Mouse (Mus musculus): ENCODE data around the gene Sema6c. TPM values are rescaled to one million over a fixed set of nuclear protein-coding genes. Genes with fewer than 3 reads are reported as not detected.
"Not testable (repeated sequence)": the region's sequence is repeated elsewhere in the genome, so short reads cannot be mapped to it uniquely, and the experiment has no call there.

Sema6c gene
- polyA plus RNA-seq, 1 experiment from 2014 or later, result 33.0 TPM

DNA sequence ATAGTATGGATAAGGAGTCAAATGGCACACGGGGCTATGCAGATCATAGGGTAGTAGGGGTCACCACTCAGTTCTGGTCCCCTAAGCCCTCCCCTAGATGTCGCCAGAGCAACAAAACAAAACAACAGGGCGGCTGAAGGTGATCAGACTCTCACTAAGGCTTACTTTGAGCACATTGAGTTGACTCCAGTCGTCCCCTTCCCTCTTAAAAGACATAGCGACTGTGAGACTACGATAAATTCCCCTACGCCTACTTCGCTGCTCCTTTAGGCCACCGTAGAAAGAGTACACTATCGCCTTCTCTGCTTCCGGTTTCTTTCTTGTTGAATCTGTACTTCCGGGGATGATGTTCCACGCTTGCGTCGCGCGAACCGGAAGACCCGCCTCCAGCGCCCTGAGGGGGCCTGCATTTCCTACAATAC lies 26.6 kb upstream of the Sema6c start, which contains the start of the genes Scnm1 and Lysmd1:
Scnm1 (minus strand) TSS at position 332 of the 422 bp plus-strand sequence.
Lysmd1 (plus strand) TSS at position 409 of the 422 bp plus-strand sequence.
- H3K27me3 ChIP-seq, result no peaks in the 10 kb centered on the region
- H3K36me3 ChIP-seq, result peaks cover 17% of the 10 kb centered on the region
- peak within 1 kb of the TSS; percentile 87 for H3K4me2 ChIP-seq
- no peaks in the 10 kb centered on the region for H3K9me3 ChIP-seq
- 0% methylated on average over 20 of the region's 20 CpGs for WGBS
- H3K4me3 ChIP-seq, result peak within 1 kb of the TSS; percentile 54
- peaks cover 23% of the 10 kb centered on the region for H3K4me1 ChIP-seq (replicated peaks)
- peak within 1 kb of the TSS; percentile 81 for H3K27ac ChIP-seq (replicated peaks)
- ATAC-seq (ENCODE audit: low FRiP score, low read depth), result peak; percentile 96
- H3K9ac ChIP-seq, result peak within 1 kb of the TSS; percentile 68

DNA sequence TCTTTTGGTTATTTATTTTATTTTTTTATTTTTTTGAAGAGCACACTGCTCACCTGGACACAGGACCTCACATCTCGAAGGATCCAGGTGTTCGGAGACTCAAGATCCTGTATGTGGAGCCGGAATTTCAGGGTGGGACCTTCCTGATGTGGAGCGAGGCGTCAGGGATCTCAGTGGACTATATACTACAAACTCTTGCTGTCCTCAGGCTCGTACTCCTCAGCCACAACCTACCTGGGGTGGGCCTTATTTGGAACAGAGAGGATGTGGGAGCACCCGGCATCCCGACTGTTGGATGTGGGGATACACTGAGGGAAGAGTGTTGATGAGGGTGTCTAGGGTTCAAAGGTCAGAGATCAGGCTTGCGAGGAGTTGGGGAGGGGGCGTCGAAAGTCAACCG lies 26.1 kb upstream of the Sema6c start:
- no CpG with 5 or more reads among the region's 12 CpGs for WGBS
- H3K9ac ChIP-seq; H3K9me3 ChIP-seq; H3K27ac ChIP-seq (replicated peaks); H3K4me2 ChIP-seq; H3K27me3 ChIP-seq: not testable (repeated sequence)
- H3K36me3 ChIP-seq, result peaks cover 16% of the 10 kb centered on the region
- peak; percentile 49 for ATAC-seq (ENCODE audit: low FRiP score, low read depth)
- peak overlapping the region; percentile 54; the same call in 1 of the 2 replicates for H3K4me3 ChIP-seq
- peaks cover 23% of the 10 kb centered on the region for H3K4me1 ChIP-seq (replicated peaks)

DNA sequence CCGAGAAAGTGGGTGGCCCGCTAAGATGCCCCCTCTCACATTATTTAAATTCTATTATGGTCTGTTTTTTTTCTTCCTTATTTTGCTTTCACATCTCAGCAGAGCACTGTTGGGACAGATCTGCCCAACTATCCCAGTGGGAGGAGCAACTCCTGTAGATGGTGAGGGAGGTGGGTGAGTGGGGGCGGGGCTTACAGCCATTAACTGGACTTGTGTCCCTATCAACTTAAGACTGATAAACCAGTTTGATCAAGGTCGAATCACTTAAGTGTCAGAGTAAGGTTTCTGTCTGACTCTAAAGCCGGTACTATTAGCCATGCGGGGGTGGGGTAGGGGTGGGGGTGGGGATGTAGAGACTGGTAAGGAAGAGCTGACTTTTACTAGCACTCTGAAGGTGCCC lies 25.2 kb upstream of the Sema6c start:
- peaks cover 12% of the 10 kb centered on the region for H3K36me3 ChIP-seq
- H3K27ac ChIP-seq (replicated peaks), result no peak overlapping the region
- 37% methylated on average over 6 of the region's 6 CpGs for WGBS

DNA sequence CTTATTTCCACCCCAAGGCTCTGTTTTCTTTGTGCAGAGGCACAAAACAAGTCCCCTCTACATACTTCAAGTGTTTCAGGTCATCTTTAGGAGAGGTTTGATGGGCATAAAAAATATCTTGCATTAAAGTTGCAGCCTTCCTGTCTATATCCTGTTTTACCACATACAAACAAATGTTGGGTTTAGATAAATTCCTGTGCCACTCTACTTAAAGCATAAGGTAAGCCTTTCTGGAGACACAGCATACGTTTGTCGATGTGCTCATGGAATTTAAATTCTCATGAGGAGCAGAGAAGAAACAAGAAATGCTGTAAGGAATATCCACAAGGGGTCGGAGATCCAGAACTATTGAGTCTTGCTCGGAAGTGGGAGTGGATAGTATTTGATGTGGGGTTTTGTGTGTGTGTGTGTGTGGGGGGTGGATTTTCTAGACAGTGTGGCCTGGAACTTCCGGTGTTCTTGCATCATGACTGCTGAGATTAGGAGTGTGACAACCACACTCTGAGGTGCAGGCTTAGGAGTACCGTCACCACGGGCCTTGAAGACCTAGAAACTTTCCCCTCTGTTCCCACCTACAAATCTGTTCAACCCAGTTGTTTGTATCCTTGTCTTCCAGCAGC lies 24.7 kb upstream of the Sema6c start:
- Histone ChIP-seq H3K4me3 (peak overlapping the region; percentile 37), H3K9ac (peak overlapping the region; percentile 31; the same call in 1 of the 2 replicates), H3K4me1 (replicated peaks) (peaks cover 23% of the 10 kb centered on the region), H3K4me2 (peak overlapping the region; percentile 62), H3K9me3 (no peaks in the 10 kb centered on the region), H3K36me3 (peaks cover 15% of the 10 kb centered on the region), H3K27ac (replicated peaks) (no peak overlapping the region), H3K27me3 (no peaks in the 10 kb centered on the region)
- no peak for ATAC-seq (ENCODE audit: low FRiP score, low read depth)
- WGBS, result 91% methylated on average over 7 of the region's 7 CpGs

More for the DNA sequence above, 25.2 kb upstream of the Sema6c start:
- peaks cover 23% of the 10 kb centered on the region for H3K4me1 ChIP-seq (replicated peaks)
- ATAC-seq (ENCODE audit: low FRiP score, low read depth), result no peak
- H3K4me2 ChIP-seq, result peak overlapping the region; percentile 62
- H3K27me3 ChIP-seq, result no peaks in the 10 kb centered on the region
- peak overlapping the region; percentile 31; the same call in 1 of the 2 replicates for H3K9ac ChIP-seq
- no peaks in the 10 kb centered on the region for H3K9me3 ChIP-seq
- peak overlapping the region; percentile 37 for H3K4me3 ChIP-seq

DNA sequence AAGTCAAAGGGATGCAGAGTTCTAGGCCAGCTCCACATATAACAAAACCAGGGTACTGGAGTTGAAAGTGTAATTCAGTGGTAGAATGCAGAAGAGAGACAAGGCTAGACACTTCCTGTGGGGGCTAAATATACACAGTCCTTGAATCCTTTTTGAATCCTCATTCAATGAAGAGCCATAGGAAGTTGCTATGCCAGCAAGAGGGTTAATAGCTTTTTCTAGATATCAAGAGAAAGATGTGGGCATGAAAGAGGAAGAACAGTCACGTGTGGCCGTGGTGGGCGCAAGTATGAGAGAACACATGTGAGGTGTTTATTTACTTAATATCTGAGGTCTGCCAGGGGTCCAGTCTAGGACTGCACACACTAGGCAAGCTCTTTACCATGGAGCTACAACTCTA lies 23.9 kb upstream of the Sema6c start:
- H3K36me3 ChIP-seq, result peaks cover 12% of the 10 kb centered on the region; the same call in 1 of the 2 replicates
- H3K9ac ChIP-seq, result no peak overlapping the region
- H3K27me3 ChIP-seq, result no peaks in the 10 kb centered on the region
- ATAC-seq (ENCODE audit: low FRiP score, low read depth), result no peak
- WGBS, result 96% methylated on average over 3 of the region's 3 CpGs
- no peak overlapping the region for H3K27ac ChIP-seq (replicated peaks)
- H3K4me2 ChIP-seq, result no peak overlapping the region
- H3K9me3 ChIP-seq, result no peaks in the 10 kb centered on the region
- H3K4me1 ChIP-seq (replicated peaks), result peaks cover 23% of the 10 kb centered on the region
- H3K4me3 ChIP-seq, result no peak overlapping the region

DNA sequence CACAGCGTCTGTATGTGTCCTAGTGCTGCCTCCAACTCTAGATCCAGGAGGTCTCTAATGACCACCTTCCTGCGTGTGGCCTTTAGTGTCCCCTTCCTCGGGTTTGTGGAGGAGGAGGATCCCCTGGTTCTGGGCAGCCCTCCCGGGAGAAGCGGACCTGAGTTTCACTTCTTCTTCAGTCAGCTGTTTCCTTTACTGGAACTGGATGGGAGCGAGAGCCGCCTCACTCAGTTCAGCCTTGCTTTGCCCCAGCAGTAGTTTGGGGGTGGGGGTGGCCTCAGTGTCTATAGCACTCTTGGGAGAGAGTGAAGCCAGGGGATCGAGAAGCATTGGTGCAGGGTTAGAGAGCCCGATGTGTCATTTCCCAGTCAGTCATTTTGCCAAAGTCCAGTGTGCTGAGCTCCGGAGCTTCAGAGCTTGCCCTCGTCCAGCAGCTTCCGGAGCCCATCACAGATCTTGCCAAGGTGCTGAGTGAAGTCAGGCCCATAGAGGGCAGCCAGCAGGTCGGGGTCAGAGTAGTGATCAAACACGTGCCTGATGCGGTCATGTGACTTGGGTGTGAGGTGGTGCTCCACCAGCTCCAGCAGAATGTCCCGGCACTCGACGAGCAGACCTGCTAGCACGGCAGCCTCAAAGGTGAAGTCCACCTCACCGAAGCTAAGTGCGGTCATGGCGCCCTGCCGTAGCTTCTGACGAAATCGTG lies 20.5 kb upstream of the Sema6c start:
- ATAC-seq (ENCODE audit: low FRiP score, low read depth), result no peak
- H3K9ac ChIP-seq, result no peak overlapping the region
- no peak overlapping the region for H3K4me3 ChIP-seq
- no peaks in the 10 kb centered on the region for H3K9me3 ChIP-seq
- H3K4me2 ChIP-seq, result no peak overlapping the region
- WGBS, result 70% methylated on average over 25 of the region's 25 CpGs
- peaks cover 12% of the 10 kb centered on the region; the same call in 1 of the 2 replicates for H3K36me3 ChIP-seq
- H3K4me1 ChIP-seq (replicated peaks), result peaks cover 16% of the 10 kb centered on the region
- no peak overlapping the region for H3K27ac ChIP-seq (replicated peaks)
- H3K27me3 ChIP-seq, result no peaks in the 10 kb centered on the region

DNA sequence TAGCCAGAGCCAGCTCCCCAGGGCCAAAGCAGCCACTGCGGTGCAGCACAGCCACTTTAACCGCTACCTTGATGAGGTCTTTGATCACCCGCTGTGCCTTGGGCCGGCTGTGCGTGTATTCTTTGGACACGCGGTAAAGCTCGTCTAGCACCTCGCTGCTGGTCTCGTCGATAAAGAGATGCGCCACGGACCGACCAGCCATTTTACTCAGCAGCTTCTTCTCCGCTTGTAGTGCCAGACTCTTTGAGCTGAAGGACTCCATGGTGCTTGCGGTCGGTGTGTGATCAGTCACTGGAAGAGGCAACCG lies 20.0 kb upstream of the Sema6c start:
- WGBS, result 59% methylated on average over 18 of the region's 18 CpGs
- Histone ChIP-seq H3K27ac (replicated peaks) (no peak overlapping the region), H3K4me1 (replicated peaks) (peaks cover 12% of the 10 kb centered on the region), H3K27me3 (no peaks in the 10 kb centered on the region), H3K4me3 (no peak overlapping the region), H3K9ac (no peak overlapping the region), H3K36me3 (peaks cover 12% of the 10 kb centered on the region; the same call in 1 of the 2 replicates), H3K9me3 (no peaks in the 10 kb centered on the region), H3K4me2 (no peak overlapping the region)
- ATAC-seq (ENCODE audit: low FRiP score, low read depth), result no peak

DNA sequence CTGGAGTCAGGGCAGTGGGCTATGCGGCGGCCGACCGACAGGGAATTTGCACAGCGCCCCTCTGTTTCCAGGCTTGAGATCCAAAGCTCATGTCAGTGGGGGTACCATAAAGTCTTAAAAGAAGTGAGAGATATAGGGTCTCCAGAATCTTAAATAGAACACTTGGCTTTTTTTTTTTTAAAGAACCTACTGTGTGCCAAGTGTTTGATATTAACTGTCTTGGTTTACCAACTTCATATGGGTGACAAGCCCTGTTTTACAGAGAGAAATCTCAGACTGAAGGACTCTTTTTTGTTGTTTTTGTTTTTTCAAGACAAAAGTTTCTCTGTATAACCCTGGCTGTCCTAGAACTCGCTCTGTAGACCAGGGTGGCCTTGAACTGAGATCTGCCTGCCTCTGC lies 19.5 kb upstream of the Sema6c start:
- no peak overlapping the region for H3K4me2 ChIP-seq
- no peaks in the 10 kb centered on the region for H3K27me3 ChIP-seq
- H3K36me3 ChIP-seq, result peaks cover 12% of the 10 kb centered on the region; the same call in 1 of the 2 replicates
- no peak for ATAC-seq (ENCODE audit: low FRiP score, low read depth)
- 92% methylated on average over 6 of the region's 6 CpGs for WGBS
- no peak overlapping the region for H3K9ac ChIP-seq
- H3K4me1 ChIP-seq (replicated peaks), result peaks cover 6% of the 10 kb centered on the region
- H3K9me3 ChIP-seq, result no peaks in the 10 kb centered on the region
- no peak overlapping the region for H3K4me3 ChIP-seq
- H3K27ac ChIP-seq (replicated peaks), result no peak overlapping the region

DNA sequence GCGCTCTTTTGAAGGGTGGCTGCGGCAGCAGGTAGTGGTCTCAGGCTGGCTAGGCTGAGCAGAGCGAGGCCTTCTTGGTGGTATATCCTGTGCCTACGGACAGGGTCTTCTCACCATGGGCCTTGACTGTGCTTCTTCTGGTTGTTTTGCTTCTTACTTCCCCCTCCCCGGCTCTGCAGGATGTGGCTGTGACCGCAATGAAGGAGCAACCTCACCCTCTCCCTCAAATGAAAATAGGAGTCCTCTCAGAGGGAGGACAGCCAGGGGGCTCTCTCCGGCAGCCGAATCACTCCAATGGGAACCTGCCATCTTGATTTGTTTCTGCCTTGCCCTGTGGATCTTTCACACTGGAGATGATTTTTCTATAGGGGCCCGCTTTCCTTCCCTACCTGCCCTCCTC lies 18.8 kb upstream of the Sema6c start:
- 93% methylated on average over 9 of the region's 9 CpGs for WGBS
- Histone ChIP-seq H3K36me3 (peaks cover 12% of the 10 kb centered on the region; the same call in 1 of the 2 replicates), H3K9me3 (no peaks in the 10 kb centered on the region), H3K27me3 (no peaks in the 10 kb centered on the region), H3K4me2 (no peak overlapping the region), H3K4me1 (replicated peaks) (no peaks in the 10 kb centered on the region; the same call in 1 of the 2 replicates), H3K27ac (replicated peaks) (no peak overlapping the region), H3K4me3 (no peak overlapping the region), H3K9ac (no peak overlapping the region)
- no peak for ATAC-seq (ENCODE audit: low FRiP score, low read depth)

DNA sequence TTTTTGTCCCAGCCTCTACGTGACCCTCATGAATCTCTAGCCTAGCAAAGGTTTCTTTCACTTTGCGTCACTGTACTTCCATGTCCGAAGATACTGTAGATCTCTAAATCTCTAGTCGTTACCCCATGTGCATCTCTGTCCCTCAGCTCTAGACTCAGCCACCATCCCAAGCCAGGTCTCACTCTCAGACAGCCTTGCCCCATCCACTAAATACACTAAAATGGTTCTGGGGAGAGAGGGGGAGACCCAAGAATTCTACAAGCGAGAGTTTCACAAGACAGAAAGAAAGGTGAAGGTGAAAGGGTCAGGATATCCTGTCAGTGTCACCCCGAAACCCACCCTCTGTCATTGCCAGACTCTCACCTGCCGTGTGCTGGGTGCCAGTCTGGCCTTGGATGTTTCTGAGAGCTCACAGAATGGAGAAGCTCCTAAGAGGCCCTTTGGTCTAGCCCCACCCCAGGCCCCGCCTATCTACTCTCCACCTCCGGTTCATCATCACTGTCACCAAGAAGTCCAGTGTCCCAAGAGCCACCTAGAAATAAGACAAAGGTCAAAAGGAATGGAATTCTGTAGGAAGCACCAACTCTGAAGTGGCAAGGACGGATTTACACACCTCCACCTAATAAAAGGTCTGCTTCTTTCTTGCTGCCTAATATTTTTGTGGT lies 18.2 kb upstream of the Sema6c start, which contains the start of gene Tnfaip8l2:
Tnfaip8l2 (minus strand) TSS at position 409 of the 665 bp plus-strand sequence.
- H3K9ac ChIP-seq, result no peak within 1 kb of the TSS
- no peak within 1 kb of the TSS for H3K27ac ChIP-seq (replicated peaks)
- no peaks in the 10 kb centered on the region for H3K27me3 ChIP-seq
- 83% methylated on average over 10 of the region's 10 CpGs for WGBS
- no peak within 1 kb of the TSS for H3K4me3 ChIP-seq
- no peak within 1 kb of the TSS for H3K4me2 ChIP-seq
- peak; percentile 31; the same call in 1 of the 2 replicates for ATAC-seq (ENCODE audit: low FRiP score, low read depth)
- H3K4me1 ChIP-seq (replicated peaks), result no peaks in the 10 kb centered on the region
- H3K36me3 ChIP-seq, result peaks cover 12% of the 10 kb centered on the region; the same call in 1 of the 2 replicates
- no peaks in the 10 kb centered on the region for H3K9me3 ChIP-seq

DNA sequence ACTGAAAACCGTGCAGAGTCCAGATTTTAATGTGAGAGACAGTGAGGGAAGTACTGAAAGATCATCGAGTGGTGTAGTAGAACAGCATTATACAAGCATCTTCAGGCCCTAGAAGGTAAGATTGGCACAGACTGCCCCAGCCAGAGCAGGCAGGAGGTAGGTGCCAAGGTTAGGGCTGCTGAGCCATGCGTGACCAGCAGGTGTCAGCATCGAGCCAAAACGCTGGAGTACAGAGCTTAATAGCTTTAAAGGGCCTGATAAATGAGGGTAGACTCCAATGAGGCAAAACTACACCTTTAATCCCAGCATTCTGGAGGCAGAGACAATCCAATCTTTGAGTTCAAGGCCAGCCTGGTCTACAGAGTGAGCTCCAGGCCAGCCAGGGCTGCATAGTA lies 17.6 kb upstream of the Sema6c start:
- WGBS, result 12% methylated on average over 5 of the region's 5 CpGs

DNA sequence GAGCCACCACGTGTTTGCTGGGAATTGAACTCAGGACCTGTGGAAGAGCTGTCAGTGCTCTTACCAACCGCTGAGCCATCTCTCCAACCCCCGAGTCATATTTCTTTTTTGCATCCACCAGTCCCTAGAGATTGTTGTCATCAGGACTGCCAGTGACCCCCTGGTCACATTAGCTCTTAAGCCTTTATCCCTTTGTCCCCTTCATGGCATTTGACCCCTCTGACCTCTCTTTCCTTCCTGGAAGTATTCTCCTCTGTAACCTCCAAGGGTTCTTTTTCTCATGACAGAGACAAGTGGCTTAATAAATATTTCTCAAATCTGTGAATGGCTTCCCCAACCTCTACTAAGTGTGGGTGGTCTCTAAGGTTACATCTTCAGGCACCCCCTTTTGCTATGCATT lies 12.3 kb upstream of the Sema6c start:
- Histone ChIP-seq H3K9ac (no peak overlapping the region), H3K9me3 (no peaks in the 10 kb centered on the region), H3K4me2 (no peak overlapping the region), H3K36me3 (no peaks in the 10 kb centered on the region), H3K27me3 (no peaks in the 10 kb centered on the region), H3K27ac (replicated peaks) (no peak overlapping the region), H3K4me1 (replicated peaks) (no peaks in the 10 kb centered on the region), H3K4me3 (no peak overlapping the region)
- WGBS, result 38% methylated on average over 3 of the region's 3 CpGs
- ATAC-seq (ENCODE audit: low FRiP score, low read depth), result no peak

More for the DNA sequence above, 17.6 kb upstream of the Sema6c start:
- H3K27me3 ChIP-seq, result no peaks in the 10 kb centered on the region
- no peak overlapping the region for H3K4me3 ChIP-seq
- no peaks in the 10 kb centered on the region for H3K4me1 ChIP-seq (replicated peaks)
- H3K9me3 ChIP-seq, result no peaks in the 10 kb centered on the region
- no peak overlapping the region for H3K4me2 ChIP-seq
- no peak overlapping the region for H3K27ac ChIP-seq (replicated peaks)
- ATAC-seq (ENCODE audit: low FRiP score, low read depth), result peak; percentile 75; the same call in 1 of the 2 replicates
- H3K9ac ChIP-seq, result no peak overlapping the region
- peaks cover 12% of the 10 kb centered on the region; the same call in 1 of the 2 replicates for H3K36me3 ChIP-seq
